Mouse (Mus musculus): ENCODE results near the gene Gm14139.
"Not testable (repeated sequence)": the region's sequence is repeated elsewhere in the genome, so short reads cannot be mapped to it uniquely, and the experiment has no call there.

Gm14139 gene

GRCm38 (mm10) chr2:150181570-150181999, at the start of gene Gm14139:
Gene Gm14139 (plus strand): TSS chr2:150181755.
- not testable (repeated sequence) for DNase-seq (ENCODE audit: extremely low spot score, low read depth, low spot score)

DNA sequence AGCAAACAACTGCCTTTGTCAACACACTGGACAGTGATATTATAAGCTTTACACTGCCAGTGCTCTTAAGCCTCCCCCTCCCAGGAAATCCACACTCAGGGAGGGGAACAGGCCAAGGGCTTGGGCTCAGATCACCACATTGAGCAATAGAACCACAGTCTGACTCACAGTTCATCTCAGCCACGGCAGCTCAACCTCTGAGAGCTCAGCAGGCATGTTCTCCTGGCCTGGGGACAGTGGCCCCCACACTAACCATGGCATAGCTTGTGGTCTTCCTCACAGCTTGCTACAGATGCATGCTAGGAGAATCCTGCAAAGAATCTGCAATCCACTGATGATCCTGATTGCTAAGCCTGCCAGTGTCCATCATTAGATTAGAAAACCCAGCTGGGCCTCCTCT, 49.6 kb upstream of the Gm14139 start:
- DNase-seq (ENCODE audit: extremely low spot score, low read depth, low spot score) = not testable (repeated sequence)

- DNase-seq (ENCODE audit: extremely low spot score, low read depth, low spot score) = no peak
These were observed 48.8 kb upstream of the Gm14139 start for GRCm38 (mm10) chr2:150132773-150133172.

DNA sequence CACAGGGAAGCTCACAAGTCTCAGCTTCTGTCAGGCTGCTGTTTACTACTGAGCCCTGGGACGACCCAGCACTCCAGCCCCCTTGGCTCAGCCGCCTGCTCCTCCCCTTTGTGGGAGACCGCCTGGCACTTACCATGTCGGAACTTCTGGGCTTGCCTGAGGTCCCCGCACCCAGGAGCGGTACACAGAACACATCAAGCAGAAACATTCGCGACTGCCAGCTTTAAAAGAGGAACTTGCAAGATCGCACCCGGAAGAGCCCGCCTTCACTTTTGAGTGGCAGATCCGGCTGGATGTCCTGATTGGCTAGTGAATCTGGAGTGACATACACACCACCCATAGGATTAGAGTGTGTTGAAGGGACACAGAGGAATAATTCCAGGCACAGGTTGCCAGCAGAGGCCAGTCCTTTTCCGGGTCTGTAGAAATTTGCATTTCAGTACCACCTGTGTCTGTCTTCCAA, 45.1 kb upstream of the Gm14139 start, which contains the start of gene Zfp120:
Gene Zfp120 (minus strand): TSS at position 274 of the 463 bp plus-strand sequence.
- DNase-seq (ENCODE audit: extremely low spot score, low read depth, low spot score) = peak; percentile 46

DNA sequence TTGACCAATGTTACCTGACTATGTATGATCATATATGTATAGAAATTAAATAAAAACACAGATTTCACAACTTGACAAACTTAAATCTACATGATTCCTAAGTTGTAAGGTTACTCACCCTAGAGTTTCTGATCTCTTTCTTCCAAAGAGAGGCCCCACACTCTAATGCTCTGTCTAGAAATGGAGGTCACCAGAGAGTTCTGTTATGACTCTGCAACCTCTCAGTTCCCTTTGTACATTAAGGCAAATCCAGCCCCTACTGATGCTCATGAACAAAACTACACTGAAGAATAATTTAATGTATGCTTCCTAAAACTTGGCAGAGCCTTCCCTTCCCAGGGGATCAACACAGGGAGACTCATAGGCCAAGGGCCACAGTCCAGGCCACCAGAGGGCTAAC, 14.9 kb upstream of the Gm14139 start:
- DNase-seq (ENCODE audit: extremely low spot score, low read depth, low spot score) = no peak

- no peak for DNase-seq (ENCODE audit: extremely low spot score, low read depth, low spot score)
These were observed 7.7 kb upstream of the Gm14139 start for GRCm38 (mm10) chr2:150173833-150174232.

DNA sequence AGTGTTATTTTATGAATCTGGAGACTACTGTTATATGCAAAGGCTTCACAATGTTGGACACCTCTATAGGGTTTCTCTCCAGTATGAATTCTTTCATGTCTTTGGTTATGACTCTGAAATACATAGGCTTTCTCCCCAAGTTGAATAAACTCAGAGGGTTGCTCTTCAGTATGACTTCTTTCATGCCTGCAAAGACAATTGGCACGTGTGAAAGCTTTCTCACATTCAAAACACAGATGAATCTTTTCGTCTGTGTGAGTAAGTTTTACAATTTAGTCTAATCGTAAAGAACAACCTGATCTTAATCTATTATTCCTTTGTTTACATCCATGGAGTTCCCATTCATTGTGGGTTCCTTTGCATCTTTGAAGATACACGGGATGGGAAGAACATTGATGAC, 2.0 kb upstream of the Gm14139 start, which contains the start of gene Gm10770:
Gene Gm10770 (minus strand): TSS at position 101 of the 400 bp plus-strand sequence.
- DNase-seq (ENCODE audit: extremely low spot score, low read depth, low spot score) = not testable (repeated sequence)

DNA sequence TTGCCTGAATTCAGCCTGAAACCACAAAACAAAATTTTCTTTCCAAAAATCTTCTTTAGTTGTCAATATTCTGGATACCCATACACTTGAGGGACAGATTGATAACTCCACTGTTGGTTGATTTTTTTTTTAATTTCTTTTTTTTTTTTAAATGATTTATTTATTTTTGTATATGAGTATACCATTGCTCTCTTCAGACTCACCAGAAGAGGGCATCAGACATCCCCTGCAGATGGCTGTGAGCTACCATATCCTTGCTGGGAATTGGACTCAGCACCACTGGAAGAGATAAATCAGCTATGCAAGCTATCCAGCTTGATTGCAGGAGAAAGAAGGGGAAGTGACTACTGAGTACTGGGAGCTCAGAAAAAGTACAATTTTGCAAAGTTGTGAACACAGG, 509 bp upstream of the Gm14139 start:
- DNase-seq (ENCODE audit: extremely low spot score, low read depth, low spot score) = not testable (repeated sequence)

GRCm38 (mm10) chr2:150217600-150218362, 36.2 kb downstream of the Gm14139 start, which contains the start of gene Zfp937:
Gene Zfp937 (plus strand): TSS chr2:150218073.
- peak; percentile 16 for DNase-seq (ENCODE audit: extremely low spot score, low read depth, low spot score)

DNA sequence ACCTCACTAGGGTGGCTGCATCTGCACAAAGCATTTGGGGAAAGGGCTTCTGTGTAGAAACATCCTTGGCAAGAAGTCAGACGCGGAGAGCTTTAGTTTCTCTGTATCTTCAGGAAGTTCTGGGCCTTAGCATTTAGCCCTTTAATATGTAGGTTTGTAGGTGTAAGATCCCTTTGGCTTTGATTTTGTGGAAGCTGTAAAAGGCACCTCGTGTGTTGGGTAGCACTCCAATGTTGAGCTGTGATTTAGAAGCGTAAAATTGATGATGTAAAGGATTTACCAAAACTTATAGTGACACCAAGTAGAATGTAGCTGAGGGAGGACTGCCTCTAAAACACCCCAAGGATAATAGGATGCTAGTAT, 36.8 kb downstream of the Gm14139 start:
- DNase-seq (ENCODE audit: extremely low spot score, low read depth, low spot score) = not testable (repeated sequence)

DNA sequence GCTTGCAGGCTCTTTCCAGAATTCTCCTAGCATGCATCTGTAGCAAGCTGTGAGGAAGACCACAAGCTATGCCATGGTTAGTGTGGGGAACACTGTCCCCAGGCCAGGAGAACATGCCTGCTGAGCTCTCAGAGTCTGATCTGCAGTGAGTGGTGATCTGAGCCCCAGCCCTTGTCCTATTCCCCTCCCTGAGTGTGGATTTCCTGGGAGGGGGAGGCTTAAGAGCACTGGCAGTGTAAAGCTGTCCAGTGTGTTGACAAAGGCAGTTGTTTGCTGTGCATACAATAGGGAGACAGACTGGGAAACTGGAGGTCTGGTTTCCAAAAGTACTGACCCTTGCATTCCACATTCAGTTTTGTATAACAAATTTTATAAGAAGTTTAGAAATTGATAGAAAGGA, 41.7 kb downstream of the Gm14139 start:
- DNase-seq (ENCODE audit: extremely low spot score, low read depth, low spot score) = not testable (repeated sequence)
